Mouse (Mus musculus) cerebellum, postnatal 14 days (tissue): ENCODE measurements at regions not wholly inside any gene's neighbourhood (a gene's known extent, or its start where the extent isn't known, plus 50 kb on each side); places are given as distances from the start of the nearest gene placed in this dataset.
A peak's percentile ranks its signal among the peaks of the same experiment; 100 is the strongest.
"Not testable (repeated sequence)": the region's sequence is repeated elsewhere in the genome, so short reads cannot be mapped to it uniquely, and the experiment has no call there.

Source experiments
- DNase-seq, 2 experiments: peaks; one replicate each; pipeline ENCODE4 v3.0.0; 2021; ENCODE audit warnings: mixed read lengths in 2 of 2

- not testable (repeated sequence) for DNase-seq
Measured at GRCm38 (mm10) chr4:9724801-9725200, 1149.5 kb upstream of the 2610301B20Rik start.

GRCm38 (mm10) chr4:9737691-9738090 is 1136.6 kb upstream of the 2610301B20Rik start:
- no peak for DNase-seq

DNA sequence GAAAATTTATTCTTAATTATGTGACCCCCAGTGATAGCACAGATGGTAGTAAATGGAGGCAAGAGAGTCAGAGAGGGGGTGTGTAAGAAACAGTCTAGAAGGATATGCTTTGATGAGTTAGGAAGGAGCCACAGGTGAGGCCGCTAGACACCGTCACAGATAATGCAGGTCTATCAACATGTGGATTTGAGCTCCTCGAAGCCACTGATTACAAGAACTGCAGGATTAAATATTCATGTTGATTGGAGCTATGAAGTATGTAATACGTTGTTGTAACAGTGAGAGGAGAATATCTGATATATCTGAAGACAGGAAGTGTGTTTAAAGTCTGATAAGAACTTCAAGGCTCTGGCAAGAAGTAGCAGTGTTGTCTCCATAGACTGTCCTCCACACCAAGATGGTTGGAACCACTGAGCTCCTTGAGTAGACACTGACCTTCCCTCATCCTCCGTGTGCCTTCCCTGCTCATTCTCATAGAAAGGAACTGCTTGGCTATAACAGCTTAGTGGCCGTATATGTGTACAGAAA is 1126.8 kb upstream of the 2610301B20Rik start:
- no peak for DNase-seq

DNA sequence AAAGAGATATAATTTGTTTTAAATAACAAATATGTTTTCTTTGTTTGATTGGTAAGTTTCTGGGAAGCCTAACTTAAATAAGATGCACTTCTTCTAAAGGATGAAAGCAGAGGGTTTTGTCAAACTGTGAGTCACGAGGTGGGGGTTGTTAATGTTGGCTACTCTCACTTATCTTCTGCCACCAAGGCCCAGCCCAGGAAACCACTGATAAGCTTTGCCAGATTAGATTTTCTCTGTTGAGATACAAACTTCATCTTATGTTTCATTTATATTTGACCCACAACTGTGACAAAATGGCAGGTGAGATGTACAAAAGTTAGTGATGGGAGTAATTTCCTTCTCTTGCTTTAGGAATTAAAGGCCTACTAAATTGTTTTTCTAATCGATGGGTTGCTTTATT is 1126.2 kb upstream of the 2610301B20Rik start:
- DNase-seq, result no peak

DNA sequence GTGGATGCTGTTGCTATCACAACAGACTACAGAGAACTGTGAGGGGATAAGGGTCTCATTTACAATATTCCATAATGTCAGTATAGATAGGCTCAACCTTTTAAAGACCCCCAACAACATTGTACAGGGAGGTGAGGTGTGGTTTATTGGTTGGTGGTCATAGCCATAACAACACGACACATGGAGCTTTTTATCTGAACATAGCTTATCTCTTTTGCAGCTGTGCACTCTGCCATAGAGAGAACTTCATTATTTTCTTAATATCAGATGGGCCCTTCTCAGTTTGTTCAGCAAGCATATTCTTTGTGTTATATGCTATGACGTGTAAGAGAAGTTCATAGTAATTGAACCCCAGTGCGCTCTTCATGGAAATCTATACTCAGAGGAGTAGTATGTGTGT is 1124.4 kb upstream of the 2610301B20Rik start:
- DNase-seq, result no peak

DNA sequence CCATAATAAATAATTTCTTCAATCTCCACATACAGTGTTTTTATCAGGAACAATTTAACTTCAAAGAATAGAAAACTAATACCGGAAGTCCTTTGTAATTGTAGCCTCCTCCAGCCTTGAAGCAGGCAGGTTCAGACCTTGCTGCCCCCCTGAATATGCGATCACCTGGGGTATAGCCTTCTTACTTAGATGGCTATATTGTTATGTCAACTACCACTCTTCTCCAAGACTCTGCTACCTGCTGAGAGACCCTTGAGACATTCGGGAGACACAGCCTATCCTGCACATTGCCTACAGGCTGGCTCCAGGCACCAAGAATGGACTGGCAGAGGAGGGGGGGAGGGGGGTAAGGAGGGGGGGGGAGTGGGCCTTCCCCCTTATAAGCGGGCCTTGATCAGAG is 1123.9 kb upstream of the 2610301B20Rik start:
- no peak for DNase-seq

GRCm38 (mm10) chr4:9763321-9763720 is 1111.0 kb upstream of the 2610301B20Rik start:
- DNase-seq, result no peak

DNA sequence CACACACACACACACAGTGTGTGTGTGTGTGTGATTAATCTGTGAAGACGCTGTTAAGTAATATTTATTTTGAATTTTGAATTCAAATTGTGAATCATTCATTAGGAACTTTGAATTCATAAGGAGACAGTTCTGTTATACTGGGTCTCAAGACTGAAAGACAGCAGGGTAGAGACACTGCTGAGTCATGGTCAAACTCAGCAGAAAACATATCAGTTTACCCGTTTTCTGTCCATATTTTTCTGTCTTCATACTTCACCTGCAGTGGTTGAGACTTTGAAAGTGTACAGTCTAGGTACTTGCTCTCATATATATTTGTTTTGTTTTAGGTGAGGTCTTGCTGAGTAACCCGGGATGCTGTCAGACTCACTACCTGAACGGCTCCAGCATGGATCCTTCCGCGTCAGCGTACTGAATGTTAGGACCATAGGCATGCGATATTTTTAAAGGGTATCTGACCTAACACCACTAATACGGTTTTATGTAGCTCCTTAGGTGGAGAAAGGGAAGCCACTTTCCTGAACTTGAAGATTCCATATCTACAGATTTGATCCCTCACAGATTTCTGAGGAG is 1104.6 kb upstream of the 2610301B20Rik start:
- DNase-seq, result peak; percentile 15 to 24

DNA sequence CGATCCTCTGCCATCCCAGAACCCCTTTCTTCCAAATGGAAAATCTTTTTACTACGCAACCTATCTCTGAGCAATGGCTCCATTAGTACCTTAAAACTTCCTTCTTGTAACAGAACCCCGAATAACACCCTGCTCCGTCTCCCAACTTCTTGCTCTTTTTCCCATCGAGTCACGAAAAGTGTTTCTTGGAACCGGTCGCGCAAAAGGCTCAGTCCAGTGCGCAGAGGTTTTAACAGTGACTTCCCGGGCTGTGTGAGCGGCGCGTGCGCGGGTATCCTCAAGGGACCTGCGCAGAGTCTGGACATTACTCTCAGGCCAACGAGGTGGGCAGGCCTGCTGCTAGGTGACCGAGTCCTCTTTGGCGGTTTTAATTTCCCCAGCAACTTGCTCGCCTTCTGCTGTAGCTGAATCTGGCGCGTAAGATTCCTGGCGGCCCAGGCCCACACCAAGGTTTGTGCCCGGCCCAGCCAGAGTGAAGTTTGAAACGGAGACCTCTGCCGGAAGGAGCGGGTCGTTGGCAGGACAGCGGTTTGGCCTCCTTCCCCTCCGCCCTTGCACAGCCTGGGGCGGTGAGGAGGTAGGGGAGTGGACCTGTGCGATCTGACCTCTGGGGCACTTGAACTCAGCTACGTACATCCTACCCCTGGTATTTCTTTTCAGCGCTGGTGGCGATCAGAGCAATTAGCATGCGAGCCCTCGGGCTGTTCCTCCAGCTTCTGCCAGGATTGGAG is 1103.8 kb upstream of the 2610301B20Rik start:
- DNase-seq, result peak; percentile 59 to 68

DNA sequence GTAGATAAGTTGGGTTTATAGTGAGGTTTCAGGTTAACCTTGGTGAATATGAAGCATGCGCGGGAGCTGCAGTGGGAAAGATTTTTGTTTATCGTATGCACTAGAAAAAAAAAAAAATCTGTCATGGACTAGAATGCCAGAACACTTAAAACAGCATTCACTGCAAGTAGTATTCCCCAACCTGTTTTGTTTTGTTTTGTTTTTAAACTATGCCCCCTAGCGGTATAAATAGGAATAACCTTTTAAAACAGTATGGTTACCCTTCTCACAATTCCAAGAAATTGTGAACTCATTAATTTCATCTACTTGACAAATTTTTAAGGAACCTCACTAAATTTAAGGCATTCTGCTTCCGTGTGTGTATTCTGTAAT is 1103.2 kb upstream of the 2610301B20Rik start:
- no peak for DNase-seq

GRCm38 (mm10) chr4:9778391-9778790 is 1095.9 kb upstream of the 2610301B20Rik start:
- no peak for DNase-seq

DNA sequence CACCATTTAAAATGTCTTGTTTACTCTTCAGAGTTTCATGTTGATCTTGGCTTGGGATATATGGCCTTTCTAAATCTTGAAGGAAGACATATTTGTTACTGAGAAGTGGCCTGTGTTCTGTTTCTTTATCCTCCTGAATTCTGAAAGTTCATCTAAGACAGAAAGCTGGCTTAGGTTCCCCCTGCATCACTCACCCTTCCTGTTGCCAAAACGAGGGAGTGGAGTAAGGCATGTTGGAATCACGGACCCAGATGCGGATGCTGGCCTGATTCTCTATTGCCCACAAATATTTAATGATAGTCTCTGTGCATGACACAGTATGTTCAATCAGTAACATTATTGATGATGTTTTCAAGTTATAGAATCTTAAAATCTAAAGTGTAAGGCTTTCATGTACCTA is 1094.7 kb upstream of the 2610301B20Rik start:
- no peak for DNase-seq

DNA sequence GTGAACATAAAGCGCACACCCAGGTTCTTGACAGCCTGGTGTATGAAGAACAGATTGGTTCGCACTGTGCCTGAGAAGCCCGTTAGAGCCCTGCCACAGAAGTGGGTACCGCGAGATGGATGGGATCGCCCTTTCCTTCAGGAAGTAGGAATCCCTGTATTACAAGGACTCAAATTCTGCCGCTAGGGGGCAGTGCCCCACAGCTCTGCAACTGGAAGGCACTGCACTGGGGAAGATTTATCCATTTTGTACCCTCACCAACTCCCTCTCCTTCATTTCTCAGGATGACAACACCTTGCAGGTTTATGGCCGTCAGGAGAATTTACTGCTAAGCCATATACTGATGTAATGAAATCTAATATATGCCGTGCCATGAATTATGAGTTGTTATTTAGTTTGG is 1094.1 kb upstream of the 2610301B20Rik start:
- DNase-seq, result peak; percentile 83 to 92

DNA sequence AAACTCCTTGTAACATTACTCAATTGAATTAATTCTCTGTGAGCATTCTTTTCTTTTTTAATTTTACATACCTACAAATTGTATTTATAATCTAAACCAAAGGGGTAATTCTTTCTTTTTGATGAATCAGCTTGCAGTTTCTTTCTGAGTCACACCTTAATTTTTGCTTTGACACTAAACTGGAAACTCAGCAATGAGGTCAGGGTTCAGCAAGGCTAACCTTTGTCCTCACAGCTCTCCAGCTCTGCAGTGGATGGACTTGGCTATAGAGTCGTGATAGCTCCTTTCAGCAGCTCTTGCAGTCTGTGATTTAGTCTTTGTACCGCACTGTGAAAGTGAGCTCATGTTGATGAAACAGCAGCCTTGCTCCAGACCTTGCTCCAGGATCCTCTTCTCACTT is 1093.0 kb upstream of the 2610301B20Rik start:
- no peak for DNase-seq

- DNase-seq, result no peak
Measured at GRCm38 (mm10) chr4:9787795-9788365, 1086.4 kb upstream of the 2610301B20Rik start.

- no peak for DNase-seq
Measured at GRCm38 (mm10) chr4:9790478-9790877, 1083.8 kb upstream of the 2610301B20Rik start.
